In genomic region chr16:31943980-31944379, GRCm38 (mm10) we compare ENCODE assay signal across 8 mouse cellular contexts. TPM values are rescaled to one million over a fixed set of nuclear protein-coding genes. Genes with fewer than 3 reads are reported as not detected.
DNase-seq lines count a peak whose midpoint lies in the region; ATAC-seq lines count a peak whose summit lies in the region.
"Had no signal": no experiment of that assay in that cellular context is flagged by ENCODE, and none has a peak within 500 bp of the region (broad histone marks: within the 10 kb centered on the region; RNA-seq: fewer than 3 reads in every experiment).

No protein-coding gene starts in this region.

- no peak overlapping the region for H3K4me2 ChIP-seq in forebrain, embryonic 16.5 days (ENCODE audit: low read length)
- 0 out of 2 replicates have a peak overlapping the region, but pooled peaks have one; percentile 16 for H3K4me2 ChIP-seq in hindbrain, embryonic 12.5 days (replicated peaks)
- no peak overlapping the region for H3K4me2 ChIP-seq in midbrain, embryonic 11.5 days
- H3K4me2 ChIP-seq: liver, embryonic 15.5 days had no signal

- H3K27me3 ChIP-seq in forebrain, embryonic 16.5 days (replicated peaks; ENCODE audit: control insufficient read depth, insufficient read depth, low read length), result no peaks in the 10 kb centered on the region
- no peaks in the 10 kb centered on the region for H3K27me3 ChIP-seq in hindbrain, embryonic 12.5 days
- no peaks in the 10 kb centered on the region for H3K27me3 ChIP-seq in midbrain, embryonic 11.5 days (ENCODE audit: control insufficient read depth, insufficient read depth, low read length)
- H3K27me3 ChIP-seq: liver, embryonic 15.5 days had no signal

- peaks cover 29% of the 10 kb centered on the region for H3K4me1 ChIP-seq in forebrain, embryonic 16.5 days (replicated peaks; ENCODE audit: control insufficient read depth, insufficient read depth, low read length)
- peaks cover 37% of the 10 kb centered on the region for H3K4me1 ChIP-seq in hindbrain, embryonic 12.5 days
- peaks cover 13% of the 10 kb centered on the region for H3K4me1 ChIP-seq in midbrain, embryonic 11.5 days (ENCODE audit: control insufficient read depth, insufficient read depth, low read length)

- no peaks in the 10 kb centered on the region for H3K9me3 ChIP-seq in forebrain, embryonic 16.5 days (ENCODE audit: control insufficient read depth, low read length)
- H3K9me3 ChIP-seq in hindbrain, embryonic 12.5 days (replicated peaks), result no peaks in the 10 kb centered on the region
- no peaks in the 10 kb centered on the region for H3K9me3 ChIP-seq in midbrain, embryonic 11.5 days (ENCODE audit: control insufficient read depth, low read length)
- H3K9me3 ChIP-seq: liver, embryonic 15.5 days had no signal

- ATAC-seq in forebrain, embryonic 16.5 days, result peak; percentile 32
- peak; percentile 18; the same call in 1 of the 2 replicates for ATAC-seq in hindbrain, embryonic 12.5 days (ENCODE audit: low FRiP score)
- ATAC-seq in midbrain, embryonic 11.5 days (ENCODE audit: low FRiP score), result peak; percentile 11; the same call in 1 of the 2 replicates

- no peak overlapping the region for H3K4me3 ChIP-seq in forebrain, embryonic 16.5 days (replicated peaks; ENCODE audit: low read length)
- H3K4me3 ChIP-seq in hindbrain, embryonic 12.5 days, result no peak overlapping the region
- H3K4me3 ChIP-seq in midbrain, embryonic 11.5 days (ENCODE audit: low read depth, low read length), result no peak overlapping the region
- H3K4me3 ChIP-seq: liver, embryonic 15.5 days had no signal

- H3K9ac ChIP-seq in forebrain, embryonic 16.5 days (replicated peaks; ENCODE audit: low read depth, low read length), result no peak overlapping the region
- no peak overlapping the region for H3K9ac ChIP-seq in hindbrain, embryonic 12.5 days
- H3K9ac ChIP-seq in midbrain, embryonic 11.5 days (ENCODE audit: low read length), result no peak overlapping the region
- H3K9ac ChIP-seq: liver, embryonic 15.5 days had no signal

- DNase-seq in R1 (ENCODE audit: low read depth, low spot score), result peak; percentile 90
- peak; percentile 66 for DNase-seq in cerebellum, adult 11-12 months
- peak; percentile 77 to 83 for DNase-seq in layer of hippocampus, postnatal 36 days
- DNase-seq in midbrain, embryonic 11.5 days (ENCODE audit: low spot score, missing footprints), result peak; percentile 93
- peak; percentile 27 for DNase-seq in skeletal muscle tissue, adult 2 months (ENCODE audit: low read depth, low spot score)

- 3% methylated on average over 10 of the region's 10 CpGs for WGBS in forebrain, embryonic 16.5 days
- 4% methylated on average over 10 of the region's 10 CpGs for WGBS in hindbrain, embryonic 12.5 days
- 4% methylated on average over 10 of the region's 10 CpGs for WGBS in midbrain, embryonic 11.5 days

- H3K27ac ChIP-seq in forebrain, embryonic 16.5 days (ENCODE audit: low read length), result no peak overlapping the region
- H3K27ac ChIP-seq in hindbrain, embryonic 12.5 days, result 0 out of 2 replicates have a peak overlapping the region, but pooled peaks have one; percentile 45
- H3K27ac ChIP-seq in midbrain, embryonic 11.5 days (ENCODE audit: low read depth, low read length), result no peak overlapping the region
- H3K27ac ChIP-seq: liver, embryonic 15.5 days had no signal

- H3K36me3 ChIP-seq in forebrain, embryonic 16.5 days (ENCODE audit: control insufficient read depth, insufficient read depth), result no peaks in the 10 kb centered on the region
- H3K36me3 ChIP-seq in hindbrain, embryonic 12.5 days, result peaks cover 13% of the 10 kb centered on the region; the same call in 1 of the 2 replicates
- no peaks in the 10 kb centered on the region for H3K36me3 ChIP-seq in midbrain, embryonic 11.5 days (ENCODE audit: control insufficient read depth, insufficient read depth, low read length)

RNA-seq across cellular contexts. Expression of gene 0610012G03Rik, which starts 4.3 kb away (rescaled TPM):
- polyA plus RNA-seq in forebrain, embryonic 16.5 days (2015; fragmentation: Nextera tagmentation; extraction: Ambion mirVana), result 110 and 112 TPM in 2 replicates
- 81.1 and 88.2 TPM in 2 replicates for polyA plus RNA-seq in hindbrain, embryonic 12.5 days (2016; fragmentation: Nextera tagmentation; extraction: Ambion mirVana)
- 10 to 100 TPM; 42.3 to 46.3 TPM for total RNA-seq in layer of hippocampus, postnatal 36 days (2021)
- 86.0 and 93.2 TPM in 2 replicates for polyA plus RNA-seq in midbrain, embryonic 11.5 days (2014; fragmentation: Nextera tagmentation; extraction: Ambion mirVana)

RNA-seq across cellular contexts. Expression of gene Ncbp2, which starts 4.3 kb away (rescaled TPM):
- 115 and 121 TPM in 2 replicates for polyA plus RNA-seq in forebrain, embryonic 16.5 days (2015; fragmentation: Nextera tagmentation; extraction: Ambion mirVana)
- polyA plus RNA-seq in hindbrain, embryonic 12.5 days (2016; fragmentation: Nextera tagmentation; extraction: Ambion mirVana), result 123 and 128 TPM in 2 replicates
- 10 to 100 TPM; 51.5 to 53.2 TPM for total RNA-seq in layer of hippocampus, postnatal 36 days (2021)
- 165 and 173 TPM in 2 replicates for polyA plus RNA-seq in midbrain, embryonic 11.5 days (2014; fragmentation: Nextera tagmentation; extraction: Ambion mirVana)

RNA-seq across cellular contexts. Expression of gene Pigz, which starts 10.3 kb away (rescaled TPM):
- 1.6 TPM in 2 replicates for polyA plus RNA-seq in forebrain, embryonic 16.5 days (2015; fragmentation: Nextera tagmentation; extraction: Ambion mirVana)
- polyA plus RNA-seq in hindbrain, embryonic 12.5 days (2016; fragmentation: Nextera tagmentation; extraction: Ambion mirVana), result 2.1 and 2.8 TPM in 2 replicates
- 10 to 100 TPM; 15.5 to 19.6 TPM for total RNA-seq in layer of hippocampus, postnatal 36 days (2021)
- polyA plus RNA-seq in midbrain, embryonic 11.5 days (2014; fragmentation: Nextera tagmentation; extraction: Ambion mirVana), result 1.4 TPM in 2 replicates

RNA-seq across cellular contexts. Expression of gene Senp5, which starts 59.1 kb away (rescaled TPM):
- polyA plus RNA-seq in forebrain, embryonic 16.5 days (2015; fragmentation: Nextera tagmentation; extraction: Ambion mirVana), result 18.6 and 19.2 TPM in 2 replicates
- 27.3 and 27.5 TPM in 2 replicates for polyA plus RNA-seq in hindbrain, embryonic 12.5 days (2016; fragmentation: Nextera tagmentation; extraction: Ambion mirVana)
- total RNA-seq in layer of hippocampus, postnatal 36 days (2021), result 10 to 100 TPM; 37.2 to 38.6 TPM
- polyA plus RNA-seq in midbrain, embryonic 11.5 days (2014; fragmentation: Nextera tagmentation; extraction: Ambion mirVana), result 10.2 and 12.3 TPM in 2 replicates

Comparison
In these comparisons a context has a peak if more than half of its experiments do, and no peak if none do; other contexts are left out.
1. DNase-seq: peak in every context shown above with its lines; median percentile 93 in midbrain, embryonic 11.5 days; 90 in R1; 80 in layer of hippocampus, postnatal 36 days; 66 in cerebellum, adult 11-12 months; 27 in skeletal muscle tissue, adult 2 months.